Mouse (Mus musculus) gastrocnemius, postnatal 36 days (tissue): ENCODE data around the gene Fyco1. TPM values are rescaled to one million over a fixed set of nuclear protein-coding genes. Genes with fewer than 3 reads are reported as not detected.
A peak's percentile ranks its signal among the peaks of the same experiment; 100 is the strongest.
"Not testable (repeated sequence)": the region's sequence is repeated elsewhere in the genome, so short reads cannot be mapped to it uniquely, and the experiment has no call there.

Experiments
- DNase-seq, 2 experiments: peaks; one replicate each; pipeline ENCODE4 v3.0.0; 2022
- intact Hi-C: fragments of 180-260 bp; cut with DNase I; formaldehyde crosslinking; loops from one replicate; pipeline ENCODE4 v1.15.1; 2025
- total RNA-seq, 2 experiments: library from RNA; stranded (reverse); gene quantifications; 2 replicates each; pipeline ENCODE4 v1.2.3; 2021

Gene Fyco1
- total RNA-seq, 2 experiments from 2014 or later = 170 to 201 TPM

DNA sequence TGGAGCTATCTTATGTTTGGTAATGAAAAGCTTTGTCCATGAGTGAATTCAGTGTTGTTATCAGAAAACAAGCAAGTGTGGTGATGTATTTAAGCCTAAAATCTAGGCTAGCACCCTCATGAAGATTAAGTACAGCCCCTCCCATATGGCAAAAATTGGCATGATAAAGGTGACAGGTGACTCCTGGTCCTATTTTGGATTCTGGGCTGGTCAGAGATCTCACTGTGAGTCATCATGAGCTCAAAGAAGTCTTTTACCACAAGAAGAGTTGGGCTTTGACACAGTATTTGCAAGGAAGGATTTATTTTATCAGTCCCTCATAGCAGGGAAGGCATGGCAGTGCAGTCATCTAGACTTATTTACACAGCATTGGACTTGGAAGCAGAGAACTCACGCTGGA is 35.7 kb downstream of the Fyco1 start:
- intact Hi-C loops = no loop called here
- DNase-seq = no peak

DNA sequence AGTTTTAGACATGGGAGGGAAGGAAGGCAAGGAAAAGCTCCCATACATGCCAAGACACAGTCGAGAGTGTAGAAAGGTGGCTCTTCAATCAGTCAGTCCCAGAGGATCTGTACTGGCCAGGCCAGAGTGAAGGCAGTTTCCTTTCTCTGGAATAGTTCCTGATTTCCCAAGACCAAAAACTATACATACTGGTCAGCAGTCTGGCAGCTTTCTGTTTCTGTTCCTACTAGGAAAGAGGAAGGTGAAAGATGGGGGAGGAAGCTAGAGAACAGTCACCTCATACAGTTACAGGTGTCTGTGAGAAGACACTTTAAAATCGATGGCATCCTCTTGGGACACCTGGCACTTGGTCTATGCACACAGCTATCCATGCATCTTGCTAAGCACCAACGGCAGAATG is 36.3 kb downstream of the Fyco1 start:
- intact Hi-C loops = no loop called here
- no peak for DNase-seq

DNA sequence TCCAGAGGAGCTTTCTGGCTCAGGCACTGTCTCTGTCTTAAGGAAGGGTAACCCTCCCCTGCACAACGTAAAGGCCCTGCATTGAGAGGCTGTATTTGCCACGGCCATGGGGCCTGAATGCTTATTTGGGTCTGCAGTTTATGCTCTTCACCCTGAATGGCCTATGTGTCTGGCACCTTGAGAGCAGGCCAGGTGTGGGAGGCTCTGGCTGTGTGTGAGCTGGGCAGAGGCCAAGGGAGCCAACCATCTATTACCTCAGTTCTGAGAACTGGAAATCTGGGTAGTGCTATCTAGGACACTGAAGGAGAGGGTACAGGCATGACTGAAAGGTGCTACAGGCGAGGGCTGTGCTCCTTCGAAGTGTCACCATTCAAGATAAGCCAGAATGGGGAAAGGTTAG is 36.9 kb downstream of the Fyco1 start:
- intact Hi-C loops = no loop called here
- no peak for DNase-seq

DNA sequence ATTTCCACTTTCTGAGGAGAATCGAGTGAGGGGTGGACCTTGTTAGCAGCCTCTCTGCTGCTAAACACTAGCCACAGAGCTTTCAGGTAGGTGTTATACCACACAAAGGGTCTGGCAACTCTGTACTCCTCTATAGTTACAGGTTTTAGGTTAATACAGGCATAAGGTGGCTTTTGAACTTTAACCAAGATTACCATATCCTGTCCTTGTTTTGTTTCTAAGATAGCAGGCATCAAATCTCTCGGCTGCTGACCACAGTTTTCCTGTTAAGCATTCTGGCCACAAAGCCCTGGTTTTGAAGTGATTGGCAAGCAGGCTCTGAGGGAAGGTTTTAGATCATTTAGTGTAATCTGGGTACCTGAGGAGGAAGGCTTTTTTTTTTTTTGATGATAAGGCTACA is 37.4 kb downstream of the Fyco1 start:
- no peak for DNase-seq
- intact Hi-C loops = no loop called here

DNA sequence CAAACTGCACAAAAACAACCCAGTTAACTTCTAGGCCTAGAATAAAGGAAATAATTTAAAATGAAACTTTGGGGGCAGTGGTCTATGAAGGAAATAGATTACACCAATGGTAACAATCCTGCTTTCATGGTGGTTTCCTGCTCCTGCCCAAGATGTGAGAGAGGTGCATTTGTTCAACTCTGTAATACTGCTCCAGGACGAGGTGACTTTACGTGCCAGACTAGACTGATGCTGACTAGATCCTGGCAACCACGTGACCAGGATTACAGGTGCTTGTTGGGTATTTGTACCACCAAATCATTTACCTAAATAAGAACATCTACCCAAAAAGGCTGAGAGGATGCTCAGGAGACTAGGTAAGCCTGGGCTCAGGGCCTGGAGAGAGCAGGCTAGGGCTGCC is 39.9 kb downstream of the Fyco1 start:
- intact Hi-C loops = no loop called here

GRCm38 (mm10) chr9:123808583-123808982 is 43.1 kb downstream of the Fyco1 start:
- intact Hi-C loops = no loop called here
- DNase-seq = no peak

More for the DNA sequence above, 39.9 kb downstream of the Fyco1 start:
- DNase-seq = no peak

DNA sequence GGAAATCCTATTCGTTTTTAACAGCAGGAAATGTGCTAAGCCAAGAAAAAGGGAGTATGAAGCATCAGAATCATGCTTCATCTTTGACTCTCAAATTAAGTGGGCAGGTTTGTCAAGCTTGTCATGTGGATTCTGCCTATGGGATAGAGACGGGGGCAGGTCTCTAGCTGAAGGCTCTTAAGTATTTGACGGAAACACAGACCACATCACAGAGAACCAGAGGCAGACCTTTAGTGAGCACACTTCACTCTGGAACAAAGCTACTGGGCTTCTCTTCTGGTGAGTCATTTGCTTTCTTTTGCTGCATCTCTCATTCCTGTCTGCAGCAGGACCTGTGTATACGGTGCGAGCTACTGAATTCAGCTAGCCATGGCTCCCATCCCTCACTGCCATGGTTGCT is 45.4 kb downstream of the Fyco1 start, which contains the start of gene Cxcr6:
Cxcr6 (plus strand) TSS at position 209 of the 400 bp plus-strand sequence.
- no peak for DNase-seq
- intact Hi-C loops = no loop called here

- DNase-seq = no peak
- intact Hi-C loops = no loop called here
Measured at GRCm38 (mm10) chr9:123805241-123805640, 46.5 kb downstream of the Fyco1 start.

- no peak for DNase-seq
Measured at GRCm38 (mm10) chr9:123802896-123803295, 48.8 kb downstream of the Fyco1 start.

DNA sequence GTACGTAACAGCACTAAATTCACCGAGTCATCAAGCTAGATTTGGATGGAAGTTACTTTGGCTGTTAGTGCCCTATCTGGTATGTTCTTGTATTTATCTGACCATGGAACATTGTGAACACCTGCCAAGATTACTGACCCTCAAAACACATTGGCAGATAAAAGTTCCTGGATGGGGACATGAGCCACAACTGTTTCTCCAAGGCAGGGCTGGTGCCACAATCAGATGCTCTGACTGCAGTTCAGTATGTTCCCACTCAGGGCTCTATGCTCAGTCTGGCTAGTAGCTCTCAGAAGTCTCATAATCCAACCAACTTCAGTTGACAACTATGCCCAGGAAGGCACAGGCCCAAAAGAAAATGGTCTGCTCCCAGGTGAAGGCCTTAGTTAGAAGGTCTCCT is 49.3 kb downstream of the Fyco1 start:
- intact Hi-C loops = loop anchor here (5.0 kb wide), 1 partner anchor 95 kb away; no protein-coding TSS in a partner anchor
- no peak for DNase-seq

More at GRCm38 (mm10) chr9:123802896-123803295, 48.8 kb downstream of the Fyco1 start:
- intact Hi-C loops = loop anchor here (5.0 kb wide), 1 partner anchor 96 kb away; no protein-coding TSS in a partner anchor

DNA sequence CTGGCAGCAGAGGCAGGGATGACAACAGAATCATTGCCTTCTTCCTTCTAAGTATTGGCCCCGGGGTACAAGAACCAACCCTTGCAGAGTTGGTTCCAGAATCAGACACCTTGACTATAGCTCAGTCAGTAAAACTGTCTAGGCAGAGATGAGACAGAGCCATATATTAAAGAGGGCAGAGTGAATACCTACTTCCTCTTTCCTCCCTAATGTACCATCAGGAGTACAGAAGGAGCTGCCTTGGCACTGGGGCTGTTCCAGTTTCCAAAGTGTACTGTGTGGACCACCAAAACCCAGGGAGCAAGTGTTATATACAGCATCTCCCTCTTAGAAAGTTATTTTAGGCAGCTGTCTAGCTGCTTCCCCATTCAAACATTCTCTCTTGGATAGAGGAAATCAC is 50.2 kb downstream of the Fyco1 start:
- intact Hi-C loops = loop anchor here (5.0 kb wide), 1 partner anchor 94 kb away; no protein-coding TSS in a partner anchor
- DNase-seq = no peak

DNA sequence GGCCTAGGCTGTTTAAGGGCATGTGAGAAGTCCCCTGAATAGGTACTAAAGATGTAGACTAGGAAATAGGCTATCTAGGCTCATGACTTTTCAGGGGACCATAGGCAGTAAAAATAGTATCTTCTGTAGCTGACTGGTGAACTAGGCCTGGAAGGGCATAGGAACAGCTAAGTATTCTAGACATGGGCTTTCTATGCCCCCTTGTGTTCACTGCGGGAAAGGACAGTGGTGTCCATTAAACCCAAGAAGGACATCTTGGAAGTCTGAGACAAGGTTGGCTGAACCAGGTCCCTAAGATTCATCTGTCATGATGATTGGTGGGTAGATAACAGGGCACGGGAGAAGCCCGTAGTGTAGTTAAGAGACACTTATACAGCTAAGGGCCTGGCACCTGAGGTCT is 55.5 kb downstream of the Fyco1 start:
- DNase-seq = peak in 1 of 2 experiments; percentile 15
- intact Hi-C loops = no loop called here

DNA sequence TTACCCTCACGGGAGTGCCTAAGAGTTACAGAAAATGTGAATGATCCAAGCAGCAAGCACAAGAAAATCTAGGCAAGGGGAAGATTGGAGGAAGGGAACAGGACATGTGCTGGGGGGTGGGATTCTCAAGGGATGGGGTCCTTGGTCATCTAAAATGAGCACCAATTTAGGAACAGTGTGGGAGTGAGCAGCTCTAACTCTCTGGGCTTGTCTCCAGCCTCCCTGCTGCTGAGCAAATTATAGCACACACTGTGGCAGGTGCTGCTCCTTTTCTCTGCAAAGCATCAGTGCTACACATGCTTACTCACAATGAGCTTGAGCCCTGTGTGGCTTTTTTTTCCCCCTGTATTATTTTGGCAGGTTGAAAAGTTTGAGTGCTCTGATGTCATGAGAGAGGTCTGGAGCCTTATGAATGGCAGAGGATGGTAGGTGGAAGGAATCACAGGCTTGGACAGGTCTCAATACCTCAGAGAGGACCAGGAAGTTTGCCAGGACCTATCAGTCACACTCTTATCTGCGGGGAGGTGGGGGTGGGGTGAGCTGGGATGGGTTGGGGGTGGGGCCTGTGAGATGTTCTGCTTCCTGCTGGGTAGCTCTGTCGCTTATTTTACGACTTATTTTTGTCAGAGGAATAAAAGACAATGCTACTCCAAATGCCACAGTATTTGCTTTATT is 62.7 kb downstream of the Fyco1 start:
- intact Hi-C loops = no loop called here
- no peak for DNase-seq

DNA sequence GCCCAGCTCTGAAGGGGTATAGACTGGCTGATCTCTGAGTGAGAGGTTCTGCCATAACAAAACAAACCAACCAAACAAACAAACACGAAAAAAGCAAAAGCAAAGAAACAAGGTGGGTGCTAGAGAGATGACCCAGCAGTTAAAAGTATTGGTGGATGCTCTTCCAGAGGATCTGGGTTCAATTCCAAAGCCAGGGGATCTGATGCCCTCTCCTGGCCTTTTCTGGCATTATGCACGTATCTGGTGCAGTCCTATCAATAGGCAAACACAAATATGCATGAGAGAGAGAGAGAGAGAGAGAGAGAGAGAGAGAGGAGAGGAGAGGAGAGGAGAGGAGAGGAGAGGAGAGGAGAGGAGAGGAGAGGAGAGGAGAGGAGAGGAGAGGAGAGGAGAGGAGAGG is 78.4 kb downstream of the Fyco1 start:
- DNase-seq, intact Hi-C loops: not testable (repeated sequence)

GRCm38 (mm10) chr9:123769532-123769931 is 82.2 kb downstream of the Fyco1 start:
- intact Hi-C loops = no loop called here
- DNase-seq = no peak

- DNase-seq = no peak
- intact Hi-C loops = no loop called here
Measured at GRCm38 (mm10) chr9:123768443-123768842, 83.3 kb downstream of the Fyco1 start.

- DNase-seq = no peak
- intact Hi-C loops = no loop called here
Measured at GRCm38 (mm10) chr9:123766996-123767395, 84.7 kb downstream of the Fyco1 start.

- intact Hi-C loops = no loop called here
- no peak for DNase-seq
Measured at GRCm38 (mm10) chr9:123763771-123764170, 87.9 kb downstream of the Fyco1 start.

GRCm38 (mm10) chr9:123762886-123763285 is 88.8 kb downstream of the Fyco1 start:
- intact Hi-C loops = no loop called here
- no peak for DNase-seq

- DNase-seq = no peak
- intact Hi-C loops = no loop called here
Measured at GRCm38 (mm10) chr9:123760806-123761205, 90.9 kb downstream of the Fyco1 start.

GRCm38 (mm10) chr9:123758645-123759044 is 93.1 kb downstream of the Fyco1 start:
- DNase-seq = no peak
- intact Hi-C loops = no loop called here

- no peak for DNase-seq
- intact Hi-C loops = no loop called here
Measured at GRCm38 (mm10) chr9:123758156-123758555, 93.5 kb downstream of the Fyco1 start.

GRCm38 (mm10) chr9:123757326-123757725 is 94.4 kb downstream of the Fyco1 start:
- DNase-seq = no peak
- intact Hi-C loops = no loop called here
